Mouse (Mus musculus) stomach, embryonic 15.5 days (tissue): ENCODE measurements at regions not wholly inside any gene's neighbourhood (a gene's known extent, or its start where the extent isn't known, plus 50 kb on each side); places are given as distances from the start of the nearest gene placed in this dataset.
"Not testable (repeated sequence)": the region's sequence is repeated elsewhere in the genome, so short reads cannot be mapped to it uniquely, and the experiment has no call there.

Experiments used
- ATAC-seq: fragments of 200-750 bp; cut with Nextera tagmentation; 2 replicates; pipeline ENCODE4 v1.8.0; 2017; ENCODE audit warnings: low read depth, moderate number of reproducible peaks, moderate TSS enrichment; ENCODE audit not compliant: insufficient read depth, low FRiP score
- H3K27ac ChIP-seq: fragments of 300-500 bp; sonication (generic); 2 replicates; pipeline ENCODE4 v1.5.1; 2015; ENCODE audit warnings: mild to moderate bottlenecking, inconsistent platforms
- H3K27me3 ChIP-seq: fragments of 300-500 bp; sonication (generic); replicated peaks from 2 replicates; pipeline ENCODE4 v1.6.1; 2015; ENCODE audit warnings: inconsistent platforms
- H3K36me3 ChIP-seq: fragments of 300-500 bp; sonication (generic); 2 replicates; pipeline ENCODE4 v1.6.1; 2015; ENCODE audit warnings: inconsistent platforms
- H3K4me1 ChIP-seq: fragments of 300-500 bp; sonication (generic); 2 replicates; pipeline ENCODE4 v1.6.1; 2015; ENCODE audit warnings: inconsistent platforms
- H3K4me2 ChIP-seq: fragments of 300-500 bp; sonication (generic); 2 replicates; pipeline ENCODE4 v1.6.1; 2015; ENCODE audit warnings: mild to moderate bottlenecking, inconsistent platforms
- H3K4me3 ChIP-seq: fragments of 300-500 bp; sonication (generic); replicated peaks from 2 replicates; pipeline ENCODE4 v1.5.1; 2015; ENCODE audit warnings: inconsistent platforms
- H3K9ac ChIP-seq: fragments of 300-500 bp; sonication (generic); 2 replicates; pipeline ENCODE4 v1.6.1; 2015; ENCODE audit warnings: inconsistent platforms
- H3K9me3 ChIP-seq: fragments of 300-500 bp; sonication (generic); 2 replicates; pipeline ENCODE4 v1.6.1; 2016; ENCODE audit warnings: inconsistent platforms
- WGBS: fragments of 180-500 bp; shearing (Covaris S2); methylation state at CpG from one replicate; pipeline ENCODE4 v1.1.7; 2015; 5-methylcytosine and 5-hydroxymethylcytosine counted together

DNA sequence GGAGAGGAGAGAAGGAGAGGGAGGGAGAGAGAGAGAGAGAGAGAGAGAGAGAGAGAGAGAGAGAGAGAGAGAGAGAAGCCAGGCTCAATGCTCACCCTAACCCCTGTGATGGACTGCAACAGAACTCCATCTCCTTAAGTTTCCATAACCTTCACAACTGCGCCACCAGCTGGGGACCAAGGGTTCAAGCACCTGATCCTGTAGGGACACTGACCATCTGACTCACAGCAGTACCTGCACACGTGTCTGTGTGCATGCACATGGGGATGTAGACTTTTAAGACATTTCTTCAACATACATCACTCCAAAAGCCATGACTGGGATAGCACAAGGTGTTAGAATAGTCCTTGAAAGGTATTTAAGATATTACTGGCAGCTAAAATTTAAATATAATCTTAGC, 85.2 kb upstream of the Ttc29 start:
- H3K4me3 ChIP-seq: no peak overlapping the region
- H3K9me3 ChIP-seq: no peaks in the 10 kb centered on the region
- H3K4me2 ChIP-seq: no peak overlapping the region
- ATAC-seq: no peak
- H3K36me3 ChIP-seq: no peaks in the 10 kb centered on the region
- no peak overlapping the region for H3K9ac ChIP-seq
- H3K27me3 ChIP-seq: no peaks in the 10 kb centered on the region
- H3K27ac ChIP-seq: no peak overlapping the region
- 15% methylated on average over 2 of the region's 2 CpGs for WGBS
- H3K4me1 ChIP-seq: no peaks in the 10 kb centered on the region

DNA sequence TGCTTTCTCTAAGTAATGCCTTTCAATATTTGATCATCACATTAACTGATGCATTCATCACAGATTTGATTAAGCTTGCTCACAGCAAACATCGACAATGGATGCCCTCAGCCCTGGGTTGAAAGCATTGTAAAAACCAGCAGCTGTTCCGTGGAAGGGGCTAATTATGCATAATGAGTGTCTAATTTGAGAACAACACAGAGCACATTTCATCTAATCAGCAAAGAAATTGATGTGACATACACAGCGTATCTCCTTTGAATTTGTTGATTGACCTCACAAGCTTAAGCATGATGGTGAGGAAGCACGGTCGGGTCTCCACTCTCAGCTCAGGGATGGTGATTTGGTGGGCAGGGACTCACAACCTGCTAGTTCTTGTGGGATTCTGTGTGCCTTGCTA, 84.0 kb upstream of the Ttc29 start:
- no peaks in the 10 kb centered on the region for H3K4me1 ChIP-seq
- H3K9ac ChIP-seq: no peak overlapping the region
- no peak overlapping the region for H3K4me3 ChIP-seq
- WGBS: 72% methylated on average over 5 of the region's 5 CpGs
- H3K27me3 ChIP-seq: no peaks in the 10 kb centered on the region
- no peaks in the 10 kb centered on the region for H3K9me3 ChIP-seq
- H3K27ac ChIP-seq: no peak overlapping the region
- no peak for ATAC-seq
- no peak overlapping the region for H3K4me2 ChIP-seq
- H3K36me3 ChIP-seq: no peaks in the 10 kb centered on the region

DNA sequence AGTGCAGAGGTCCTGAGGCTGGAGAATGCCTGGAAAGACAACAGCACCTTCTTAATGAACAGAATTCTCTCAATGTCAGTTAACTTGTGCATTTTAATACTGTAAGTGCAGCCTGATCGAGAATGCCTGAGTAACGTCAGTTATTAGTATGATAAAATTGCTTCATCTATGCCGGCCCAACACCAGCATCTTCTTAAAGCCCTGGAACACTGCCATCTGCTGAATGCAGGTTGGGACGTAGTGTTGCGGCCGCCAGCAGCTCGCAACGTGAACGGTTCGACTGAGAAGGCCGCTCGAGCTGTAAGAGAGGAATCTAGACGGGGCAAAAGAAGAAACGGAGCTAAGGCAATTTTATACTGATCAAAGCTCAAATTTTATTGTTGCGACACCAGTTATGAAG, 73.6 kb upstream of the Ttc29 start:
- not testable (repeated sequence) for H3K27ac ChIP-seq, H3K4me2 ChIP-seq, H3K36me3 ChIP-seq, ATAC-seq, H3K4me1 ChIP-seq, H3K27me3 ChIP-seq, H3K9ac ChIP-seq, H3K9me3 ChIP-seq, H3K4me3 ChIP-seq
- 38% methylated on average over 13 of the region's 15 CpGs for WGBS

DNA sequence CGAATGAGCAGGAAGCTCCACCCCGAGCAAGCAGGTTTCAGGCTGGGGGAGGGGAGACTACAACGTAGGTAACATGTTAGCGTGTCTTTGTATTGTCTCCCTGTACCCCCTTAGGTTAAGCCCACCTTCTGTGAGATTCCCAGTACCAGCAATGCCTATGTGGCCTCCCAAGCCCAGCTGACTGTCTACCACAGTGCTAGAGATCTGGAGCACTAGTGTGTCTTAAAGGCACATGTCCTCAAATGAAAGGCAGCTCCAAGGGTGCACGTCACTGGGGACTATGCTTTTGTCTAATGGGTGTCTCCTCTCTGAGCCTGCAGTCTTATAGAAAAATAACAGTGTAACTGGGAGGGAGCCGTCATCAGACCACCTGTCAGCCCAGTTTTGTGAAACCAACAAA, 65.9 kb upstream of the Ttc29 start:
- no peaks in the 10 kb centered on the region for H3K9me3 ChIP-seq
- WGBS: 72% methylated on average over 6 of the region's 6 CpGs
- H3K4me2 ChIP-seq: no peak overlapping the region
- H3K9ac ChIP-seq: no peak overlapping the region
- H3K4me3 ChIP-seq: no peak overlapping the region
- H3K27ac ChIP-seq: no peak overlapping the region
- no peaks in the 10 kb centered on the region for H3K4me1 ChIP-seq
- H3K27me3 ChIP-seq: no peaks in the 10 kb centered on the region
- no peak for ATAC-seq
- no peaks in the 10 kb centered on the region for H3K36me3 ChIP-seq

DNA sequence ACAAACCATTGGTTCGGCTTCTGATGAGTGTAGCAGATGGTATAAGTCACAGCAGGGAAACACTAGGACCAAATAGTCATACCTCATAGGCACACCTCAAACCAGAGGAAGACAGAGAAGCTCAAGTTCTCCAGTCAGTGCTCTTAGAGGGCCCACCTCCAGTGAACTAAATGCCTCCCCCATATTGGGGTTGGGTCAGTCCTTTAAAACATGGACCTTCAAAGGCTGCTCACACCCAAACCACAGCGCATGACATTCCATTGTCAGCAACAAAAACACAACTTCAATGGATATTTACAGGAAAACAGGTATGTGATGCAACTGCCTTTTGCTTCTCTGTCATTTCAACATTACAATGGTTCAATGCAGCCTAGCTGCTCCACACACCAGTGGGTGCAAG, 65.1 kb upstream of the Ttc29 start:
- H3K27me3 ChIP-seq: no peaks in the 10 kb centered on the region
- ATAC-seq: no peak
- no peak overlapping the region for H3K4me2 ChIP-seq
- no peak overlapping the region for H3K4me3 ChIP-seq
- no peak overlapping the region for H3K9ac ChIP-seq
- no peak overlapping the region for H3K27ac ChIP-seq
- H3K36me3 ChIP-seq: no peaks in the 10 kb centered on the region
- WGBS: 86% methylated on average over 2 of the region's 2 CpGs
- H3K9me3 ChIP-seq: no peaks in the 10 kb centered on the region
- H3K4me1 ChIP-seq: no peaks in the 10 kb centered on the region

DNA sequence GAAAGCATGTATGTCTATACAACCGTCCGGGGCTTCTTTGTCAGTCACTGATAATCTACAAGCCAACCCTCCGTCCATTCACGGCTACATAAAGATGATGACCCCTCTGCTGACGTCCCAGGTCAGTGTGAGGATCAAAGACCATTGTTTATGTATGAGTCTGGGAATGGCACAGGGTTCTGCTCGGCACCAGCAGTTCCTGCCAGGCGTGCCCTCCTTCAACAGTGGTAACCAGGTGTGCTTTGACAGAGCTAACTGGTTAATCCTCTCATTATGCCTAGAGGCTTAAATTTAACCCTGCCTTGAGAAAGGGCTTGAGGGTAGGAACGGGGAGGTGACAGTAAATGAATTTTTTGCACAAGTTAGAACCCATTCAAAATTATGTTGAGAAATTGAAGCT, 58.2 kb upstream of the Ttc29 start:
- Histone ChIP-seq H3K9ac (no peak overlapping the region), H3K4me3 (no peak overlapping the region), H3K9me3 (no peaks in the 10 kb centered on the region), H3K36me3 (no peaks in the 10 kb centered on the region), H3K4me2 (no peak overlapping the region), H3K4me1 (no peaks in the 10 kb centered on the region), H3K27ac (no peak overlapping the region), H3K27me3 (no peaks in the 10 kb centered on the region)
- ATAC-seq: no peak
- 51% methylated on average over 8 of the region's 8 CpGs for WGBS

DNA sequence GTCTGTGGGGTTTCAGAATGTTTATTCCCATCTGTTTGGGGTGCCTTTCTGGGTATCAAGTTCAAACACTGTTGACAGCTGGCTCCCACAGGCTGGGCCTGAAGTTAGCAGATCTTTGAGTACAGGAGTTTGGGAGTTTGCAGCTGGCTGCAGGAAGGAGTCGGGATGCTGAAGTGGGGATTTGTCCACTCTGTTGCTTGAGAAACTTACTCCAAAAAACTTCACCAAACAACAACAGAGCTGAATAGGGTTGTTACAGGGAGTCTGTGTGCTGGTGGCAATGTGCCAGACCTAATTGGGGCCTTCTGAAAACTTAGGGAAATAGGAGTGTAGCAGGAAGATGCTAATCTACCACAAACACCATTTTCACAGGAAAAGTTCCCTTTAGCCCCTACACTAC, 51.1 kb upstream of the Ttc29 start:
- no peaks in the 10 kb centered on the region for H3K9me3 ChIP-seq
- ATAC-seq: no peak
- no peaks in the 10 kb centered on the region for H3K27me3 ChIP-seq
- H3K36me3 ChIP-seq: no peaks in the 10 kb centered on the region
- no peak overlapping the region for H3K4me2 ChIP-seq
- WGBS: 31% methylated on average over 1 of the region's 1 CpGs
- H3K9ac ChIP-seq: no peak overlapping the region
- no peak overlapping the region for H3K27ac ChIP-seq
- peaks cover 4% of the 10 kb centered on the region; the same call in 1 of the 2 replicates for H3K4me1 ChIP-seq
- no peak overlapping the region for H3K4me3 ChIP-seq

DNA sequence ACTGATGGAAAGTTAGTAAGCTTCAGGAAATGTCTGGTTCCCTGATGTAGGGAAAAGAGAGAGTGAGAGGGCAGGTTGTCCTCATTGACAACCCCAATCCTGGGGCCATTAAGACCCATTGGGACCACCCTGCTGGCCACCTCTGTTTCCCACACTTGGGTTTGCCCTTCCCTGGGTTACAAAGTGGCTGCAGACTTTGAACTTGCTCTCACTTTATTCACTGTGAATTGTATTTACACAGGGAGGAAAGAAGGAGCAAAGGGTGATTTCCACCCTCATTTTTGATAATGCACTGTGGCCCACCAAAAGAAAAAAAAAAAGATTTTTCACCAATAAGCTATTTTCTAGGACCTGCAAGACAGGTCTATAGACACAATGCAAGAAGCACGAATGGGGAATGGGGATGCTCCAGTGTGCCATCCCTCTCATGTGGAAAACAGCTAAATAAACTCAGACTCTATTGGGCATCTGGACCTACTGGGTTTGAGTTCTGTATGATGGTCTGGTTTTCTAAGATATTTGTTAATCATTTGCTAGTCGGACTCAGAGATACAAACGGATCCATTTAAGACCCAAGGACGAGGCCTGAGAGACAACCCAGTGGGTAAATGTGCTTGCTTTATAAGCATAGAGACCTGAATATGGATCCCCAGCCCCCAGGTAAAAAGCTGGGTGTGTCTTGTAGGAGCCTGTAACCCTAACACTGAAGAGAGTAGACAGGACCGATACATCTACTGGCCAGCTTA, 50.2 kb upstream of the Ttc29 start:
- Histone ChIP-seq H3K9ac (no peak overlapping the region), H3K27me3 (no peaks in the 10 kb centered on the region), H3K4me3 (no peak overlapping the region), H3K27ac (peak overlapping the region; percentile 21; the same call in 1 of the 2 replicates), H3K9me3 (no peaks in the 10 kb centered on the region), H3K36me3 (no peaks in the 10 kb centered on the region), H3K4me2 (no peak overlapping the region), H3K4me1 (peaks cover 4% of the 10 kb centered on the region; the same call in 1 of the 2 replicates)
- WGBS: 79% methylated on average over 5 of the region's 5 CpGs
- ATAC-seq: no peak
